8 mouse cellular contexts compared by ENCODE assay signal in genomic region chr11:102773713-102774611, GRCm38 (mm10). TPM values are rescaled to one million over a fixed set of nuclear protein-coding genes. Genes with fewer than 3 reads are reported as not detected.
A peak's percentile ranks its signal among the peaks of the same experiment; 100 is the strongest.
DNase-seq lines count a peak whose midpoint lies in the region; ATAC-seq and TF ChIP-seq lines count a peak whose summit lies in the region.

No protein-coding gene starts in this region.

- no peaks in the 10 kb centered on the region for H3K9me3 ChIP-seq in embryonic facial prominence, embryonic 10.5 days
- H3K9me3 ChIP-seq in limb, embryonic 10.5 days (replicated peaks): no peaks in the 10 kb centered on the region
- no peaks in the 10 kb centered on the region for H3K9me3 ChIP-seq in midbrain, embryonic 13.5 days

- H3K27me3 ChIP-seq in embryonic facial prominence, embryonic 10.5 days (replicated peaks; ENCODE audit: low read depth, poor library complexity, severe bottlenecking): peaks cover 28% of the 10 kb centered on the region
- peaks cover 22% of the 10 kb centered on the region for H3K27me3 ChIP-seq in limb, embryonic 10.5 days (ENCODE audit: low read depth, poor library complexity, severe bottlenecking)
- H3K27me3 ChIP-seq in midbrain, embryonic 13.5 days: peaks cover 4% of the 10 kb centered on the region; the same call in 1 of the 2 replicates
- H3K27me3 ChIP-seq in spleen, adult 2 months (ENCODE audit: control insufficient read depth, insufficient read depth, low read length): peaks cover 2% of the 10 kb centered on the region; the same call in 1 of the 2 replicates

- peak; percentile 61 for ATAC-seq in granulocyte monocyte progenitor cell, adult 5-6 weeks (replicated peaks; ENCODE audit: poor library complexity, severe bottlenecking)
- peak; percentile 57 for ATAC-seq in midbrain, embryonic 13.5 days

- peaks cover 24% of the 10 kb centered on the region for H3K36me3 ChIP-seq in embryonic facial prominence, embryonic 10.5 days (replicated peaks)
- peaks cover 25% of the 10 kb centered on the region for H3K36me3 ChIP-seq in limb, embryonic 10.5 days
- peaks cover 21% of the 10 kb centered on the region for H3K36me3 ChIP-seq in midbrain, embryonic 13.5 days
- no peaks in the 10 kb centered on the region for H3K36me3 ChIP-seq in spleen, adult 2 months (ENCODE audit: control insufficient read depth, insufficient read depth, low read length)

- DNase-seq in urinary bladder, adult 18-20 months (ENCODE audit: low spot score in 2 of 2): peak; percentile 64 to 76
- no peak for DNase-seq in urinary bladder, postnatal 10 days (ENCODE audit: low spot score)
- peak; percentile 92 for DNase-seq in embryonic facial prominence, embryonic 10.5 days (ENCODE audit: low spot score)
- peak; percentile 67 for DNase-seq in kidney, adult 11 months
- DNase-seq in limb, embryonic 10.5 days (ENCODE audit: low spot score): peak; percentile 95
- peak; percentile 15 to 47 for DNase-seq in spleen, adult 2 months (ENCODE audit: low read depth in 1 of 2, low spot score in 2 of 2)

- peak overlapping the region; percentile 96 for H3K27ac ChIP-seq in embryonic facial prominence, embryonic 10.5 days (replicated peaks)
- peak overlapping the region; percentile 94 for H3K27ac ChIP-seq in limb, embryonic 10.5 days
- peak overlapping the region; percentile 96 for H3K27ac ChIP-seq in midbrain, embryonic 13.5 days
- no peak overlapping the region for H3K27ac ChIP-seq in spleen, adult 2 months (ENCODE audit: insufficient read depth, low read length)

- H3K4me1 ChIP-seq in embryonic facial prominence, embryonic 10.5 days: peaks cover 88% of the 10 kb centered on the region
- H3K4me1 ChIP-seq in limb, embryonic 10.5 days: peaks cover 79% of the 10 kb centered on the region
- H3K4me1 ChIP-seq in midbrain, embryonic 13.5 days (replicated peaks): peaks cover 80% of the 10 kb centered on the region
- no peaks in the 10 kb centered on the region for H3K4me1 ChIP-seq in spleen, adult 2 months (ENCODE audit: control insufficient read depth, insufficient read depth, insufficient read length)

- H3K4me2 ChIP-seq in midbrain, embryonic 13.5 days (replicated peaks): peak overlapping the region; percentile 92

- no peak for TF ChIP-seq POLR2A in spleen, adult 2 months (IDR thresholded peaks at IDR 0.05; ENCODE audit: low read depth, low read length)

- H3K9ac ChIP-seq in midbrain, embryonic 13.5 days (replicated peaks): peak overlapping the region; percentile 88

- TF ChIP-seq CTCF in spleen, adult 2 months (IDR thresholded peaks at IDR 0.05; ENCODE audit: extremely low read depth, insufficient read depth, insufficient read length, insufficient replicate concordance): peak; percentile 98

- peak overlapping the region; percentile 73 for H3K4me3 ChIP-seq in embryonic facial prominence, embryonic 10.5 days
- peak overlapping the region; percentile 60 for H3K4me3 ChIP-seq in limb, embryonic 10.5 days
- peak overlapping the region; percentile 64 for H3K4me3 ChIP-seq in midbrain, embryonic 13.5 days (replicated peaks)
- H3K4me3 ChIP-seq in spleen, adult 2 months (ENCODE audit: extremely low read depth, insufficient read depth, insufficient read length): peak overlapping the region; percentile 34; the same call in 1 of the 2 replicates

- WGBS in embryonic facial prominence, embryonic 10.5 days: under 1% methylated on average over 46 of the region's 46 CpGs
- WGBS in limb, embryonic 10.5 days: under 1% methylated on average over 46 of the region's 46 CpGs
- under 1% methylated on average over 41 of the region's 46 CpGs for WGBS in midbrain, embryonic 13.5 days
- 3% methylated on average over 46 of the region's 46 CpGs for WGBS in spleen, adult 2 months

RNA-seq across cellular contexts. Expression of gene Adam11, which starts 12.7 kb away (rescaled TPM):
- polyA plus RNA-seq in embryonic facial prominence, embryonic 10.5 days (2016; fragmentation: Nextera tagmentation; extraction: Ambion mirVana): 16.3 and 21.0 TPM in 2 replicates
- 9.4 TPM in 1 of 2 replicates, not detected in the other for total RNA-seq in granulocyte monocyte progenitor cell, adult 5-6 weeks (2014; fragmentation: Nextera tagmentation)
- 0.17 TPM in 1 of 2 replicates, not detected in the other for total RNA-seq in granulocyte monocyte progenitor cell, adult 5-6 weeks (2017)
- 14.2 and 25.1 TPM in 2 replicates for polyA plus RNA-seq in limb, embryonic 10.5 days (2016; fragmentation: Nextera tagmentation; extraction: Ambion mirVana)
- 31.8 and 32.8 TPM in 2 replicates for polyA plus RNA-seq in midbrain, embryonic 13.5 days (2015; fragmentation: Nextera tagmentation; extraction: Ambion mirVana)
- polyA plus RNA-seq in spleen, adult 2 months (2012; rRNA removed): 11.7 and 12.1 TPM in 2 replicates

RNA-seq across cellular contexts. Expression of gene Gjc1, which starts 45.5 kb away (rescaled TPM):
- polyA plus RNA-seq in embryonic facial prominence, embryonic 10.5 days (2016; fragmentation: Nextera tagmentation; extraction: Ambion mirVana): 80.7 and 89.6 TPM in 2 replicates
- not detected in 2 replicates for total RNA-seq in granulocyte monocyte progenitor cell, adult 5-6 weeks (2014; fragmentation: Nextera tagmentation)
- total RNA-seq in granulocyte monocyte progenitor cell, adult 5-6 weeks (2017): not detected in 2 replicates
- 95.0 and 98.8 TPM in 2 replicates for polyA plus RNA-seq in limb, embryonic 10.5 days (2016; fragmentation: Nextera tagmentation; extraction: Ambion mirVana)
- polyA plus RNA-seq in midbrain, embryonic 13.5 days (2015; fragmentation: Nextera tagmentation; extraction: Ambion mirVana): 49.6 and 53.3 TPM in 2 replicates
- 0.87 and 0.96 TPM in 2 replicates for polyA plus RNA-seq in spleen, adult 2 months (2012; rRNA removed)

Comparison
In these comparisons a context has a peak if more than half of its experiments do, and no peak if none do; other contexts are left out.
1. RNA of gene Gjc1, which starts 45.5 kb away (polyA plus RNA-seq): 95.0 to 98.8 TPM in limb, embryonic 10.5 days, 80.7 to 89.6 TPM in embryonic facial prominence, embryonic 10.5 days and 49.6 to 53.3 TPM in midbrain, embryonic 13.5 days; 0.87 to 0.96 TPM in spleen, adult 2 months; every median in the first group is over 10 times any median in the second.
2. Peak in every context shown above with its lines, with median percentiles within 50 percentile points of each other: H3K4me3 ChIP-seq.